Mouse (Mus musculus): ENCODE measurements around the gene Nmnat1. TPM values are rescaled to one million over a fixed set of nuclear protein-coding genes. Genes with fewer than 3 reads are reported as not detected.

The Nmnat1 gene
- 16.2 and 18.8 TPM in 2 replicates for polyA plus RNA-seq (2016; fragmentation: Nextera tagmentation; extraction: Ambion mirVana)

DNA sequence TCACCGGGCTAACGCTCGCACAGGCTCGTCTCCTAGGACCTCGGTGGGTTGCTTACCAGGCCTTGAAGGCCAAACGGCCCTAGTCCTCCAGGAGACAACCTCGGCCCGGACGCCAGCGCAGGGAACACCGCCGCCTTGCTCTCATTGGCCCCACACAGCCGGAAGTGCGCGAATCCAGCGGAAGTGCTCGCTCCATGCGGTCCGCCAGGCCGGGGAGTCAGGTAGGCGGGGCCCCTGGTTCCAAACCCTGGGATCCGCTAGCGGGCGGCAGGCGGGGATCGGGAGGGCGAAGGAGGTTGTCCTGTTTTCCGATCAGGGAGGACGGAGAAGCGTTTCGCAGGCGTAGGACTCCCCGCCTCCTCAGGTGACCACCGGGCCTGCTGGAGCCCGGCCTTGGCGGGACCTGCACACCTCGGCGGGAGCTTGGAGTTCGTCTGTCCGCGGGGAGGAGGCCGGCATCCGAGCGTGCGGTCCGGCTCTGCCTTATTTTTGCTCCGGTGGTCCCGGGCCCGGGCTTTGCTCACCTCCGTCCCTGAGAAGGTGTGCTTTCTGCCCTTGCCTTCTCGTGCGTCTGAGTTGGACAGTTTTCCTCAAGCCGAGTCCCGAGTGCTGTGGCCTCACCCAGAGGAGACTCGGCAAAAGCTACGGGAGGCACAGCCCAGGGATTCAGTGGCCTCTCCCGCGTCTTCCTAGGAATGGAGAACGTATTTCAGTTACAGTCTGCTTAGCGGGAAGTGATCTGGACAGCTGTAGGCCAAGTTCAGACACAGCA is at the start of gene Nmnat1, which contains the start of gene Lzic:
Nmnat1 (minus strand) TSS at position 150 of the 772 bp plus-strand sequence.
Lzic (plus strand) TSS at position 177 of the 772 bp plus-strand sequence.
- DNase-seq (ENCODE audit: low spot score): peak; percentile 97
- H3K4me1 ChIP-seq: peaks cover 31% of the 10 kb centered on the region
- WGBS: under 1% methylated on average over 60 of the region's 60 CpGs
- peaks cover 37% of the 10 kb centered on the region for H3K36me3 ChIP-seq
- H3K27me3 ChIP-seq (ENCODE audit: low read depth, poor library complexity, severe bottlenecking): no peaks in the 10 kb centered on the region
- H3K4me3 ChIP-seq: peak within 1 kb of the TSS; percentile 80
- H3K27ac ChIP-seq (replicated peaks): peak within 1 kb of the TSS; percentile 89
- H3K9me3 ChIP-seq (replicated peaks): no peaks in the 10 kb centered on the region

DNA sequence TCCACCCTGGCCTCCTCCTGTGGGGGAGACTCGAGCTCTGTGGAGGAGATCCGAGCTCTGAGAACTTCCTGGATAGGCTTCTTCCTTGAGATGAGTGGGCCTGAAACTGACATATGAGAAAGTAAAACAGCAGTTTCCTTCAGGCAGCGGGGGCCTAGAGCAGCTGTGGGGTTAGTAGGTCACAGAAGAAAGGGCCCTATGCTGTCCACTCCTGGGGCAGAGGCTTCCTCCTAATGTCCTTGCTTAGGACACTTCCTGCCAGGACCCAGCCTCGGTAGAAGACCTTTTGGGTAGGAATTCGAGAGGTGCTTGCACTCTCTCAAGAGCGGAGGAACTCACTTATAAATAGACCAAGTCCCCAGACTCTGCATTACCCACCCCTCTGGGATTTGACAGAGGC is 44.7 kb upstream of the Nmnat1 start:
- no peak overlapping the region for H3K27ac ChIP-seq (replicated peaks)
- H3K4me3 ChIP-seq: no peak overlapping the region
- H3K9me3 ChIP-seq (replicated peaks): no peaks in the 10 kb centered on the region
- WGBS: 74% methylated on average over 6 of the region's 6 CpGs
- peaks cover 8% of the 10 kb centered on the region; the same call in 1 of the 2 replicates for H3K36me3 ChIP-seq
- no peaks in the 10 kb centered on the region for H3K27me3 ChIP-seq (ENCODE audit: low read depth, poor library complexity, severe bottlenecking)
- DNase-seq (ENCODE audit: low spot score): no peak
- H3K4me1 ChIP-seq: peaks cover 28% of the 10 kb centered on the region

DNA sequence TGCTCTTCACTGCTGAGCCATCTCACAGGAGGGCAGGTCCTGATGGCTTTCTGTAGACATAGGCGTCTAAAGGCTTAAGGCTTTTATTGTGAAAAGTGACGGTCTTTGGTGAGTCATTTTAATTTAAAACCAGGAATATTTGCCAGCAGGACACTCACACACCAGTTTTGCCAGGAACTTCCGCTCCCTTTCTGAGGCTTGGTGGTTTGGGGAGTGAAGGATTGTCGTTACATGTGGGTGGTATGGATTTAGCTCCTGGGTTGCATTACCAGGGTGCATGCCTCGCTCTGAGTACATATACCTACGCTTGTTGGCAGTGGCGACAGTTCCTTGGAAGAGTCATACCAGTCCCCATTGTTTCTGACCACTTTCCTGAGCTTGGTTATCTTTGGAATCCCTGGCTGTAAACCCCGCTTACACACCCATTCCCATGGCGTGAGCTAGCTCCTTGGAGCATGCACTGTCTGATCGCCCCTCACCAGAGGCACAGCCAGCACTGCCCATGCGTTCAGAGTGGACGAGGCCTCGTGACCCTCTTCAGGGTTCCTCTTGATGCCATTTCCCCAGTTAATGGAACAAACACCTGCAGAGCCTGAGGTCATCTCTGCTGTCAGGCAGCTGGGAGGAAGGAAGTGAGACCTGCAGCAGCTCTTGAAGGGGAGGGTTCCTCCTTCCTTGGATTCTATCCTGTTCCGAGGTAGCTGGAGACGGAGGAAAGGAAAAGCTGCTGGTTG is 42.8 kb upstream of the Nmnat1 start:
- H3K9me3 ChIP-seq (replicated peaks): no peaks in the 10 kb centered on the region
- DNase-seq (ENCODE audit: low spot score): no peak
- H3K36me3 ChIP-seq: peaks cover 8% of the 10 kb centered on the region; the same call in 1 of the 2 replicates
- WGBS: 87% methylated on average over 15 of the region's 15 CpGs
- no peaks in the 10 kb centered on the region for H3K27me3 ChIP-seq (ENCODE audit: low read depth, poor library complexity, severe bottlenecking)
- no peak overlapping the region for H3K4me3 ChIP-seq
- H3K27ac ChIP-seq (replicated peaks): no peak overlapping the region
- H3K4me1 ChIP-seq: peaks cover 32% of the 10 kb centered on the region

DNA sequence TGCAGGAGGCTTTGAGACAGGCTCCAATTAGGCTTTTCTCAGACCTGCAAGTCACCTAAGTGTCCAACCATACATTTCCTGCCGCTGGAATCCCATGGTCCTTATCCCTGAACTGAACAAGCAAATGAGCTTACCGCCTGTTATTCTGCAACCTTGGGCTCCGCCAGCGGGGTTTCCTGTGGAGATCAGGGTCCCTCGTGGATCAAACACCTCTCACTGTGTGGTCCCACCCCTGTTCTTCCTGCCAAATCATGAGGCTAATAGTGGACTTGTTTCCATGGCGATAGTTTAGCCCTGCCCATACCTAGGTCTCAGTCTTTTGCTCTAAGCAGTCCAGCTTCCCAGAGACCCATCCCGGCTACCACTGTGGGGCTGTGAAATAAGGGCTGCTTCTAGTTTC is 41.3 kb upstream of the Nmnat1 start:
- H3K27me3 ChIP-seq (ENCODE audit: low read depth, poor library complexity, severe bottlenecking): no peaks in the 10 kb centered on the region
- DNase-seq (ENCODE audit: low spot score): no peak
- 50% methylated on average over 7 of the region's 7 CpGs for WGBS
- H3K4me3 ChIP-seq: no peak overlapping the region
- peaks cover 7% of the 10 kb centered on the region; the same call in 1 of the 2 replicates for H3K36me3 ChIP-seq
- H3K27ac ChIP-seq (replicated peaks): no peak overlapping the region
- H3K9me3 ChIP-seq (replicated peaks): no peaks in the 10 kb centered on the region
- H3K4me1 ChIP-seq: peaks cover 32% of the 10 kb centered on the region

DNA sequence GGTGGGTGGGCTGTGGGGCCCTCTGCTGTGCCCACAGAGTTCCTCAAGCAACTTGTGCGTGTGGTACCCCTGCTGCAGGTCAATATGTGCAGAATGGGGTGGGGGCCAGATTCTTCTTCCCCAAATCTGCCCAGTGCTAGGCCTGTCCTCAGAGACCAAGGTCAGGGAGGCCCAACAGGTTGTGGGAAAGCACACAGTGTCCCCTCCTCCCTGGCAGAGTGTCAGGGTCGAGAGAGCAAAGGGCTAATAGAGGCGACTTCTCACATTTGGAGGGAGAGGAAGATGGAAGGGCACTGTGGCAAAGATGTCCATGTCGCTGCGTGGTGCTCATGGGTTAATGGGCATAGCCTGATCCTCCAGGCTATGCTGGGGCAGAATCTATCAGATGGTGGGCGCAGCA is 40.8 kb upstream of the Nmnat1 start:
- Histone ChIP-seq H3K27me3 (ENCODE audit: low read depth, poor library complexity, severe bottlenecking) (no peaks in the 10 kb centered on the region), H3K4me3 (no peak overlapping the region), H3K9me3 (replicated peaks) (no peaks in the 10 kb centered on the region), H3K4me1 (peaks cover 37% of the 10 kb centered on the region), H3K36me3 (peaks cover 7% of the 10 kb centered on the region; the same call in 1 of the 2 replicates), H3K27ac (replicated peaks) (0 out of 2 replicates have a peak overlapping the region, but pooled peaks have one; percentile 9)
- no peak for DNase-seq (ENCODE audit: low spot score)
- 84% methylated on average over 6 of the region's 6 CpGs for WGBS

DNA sequence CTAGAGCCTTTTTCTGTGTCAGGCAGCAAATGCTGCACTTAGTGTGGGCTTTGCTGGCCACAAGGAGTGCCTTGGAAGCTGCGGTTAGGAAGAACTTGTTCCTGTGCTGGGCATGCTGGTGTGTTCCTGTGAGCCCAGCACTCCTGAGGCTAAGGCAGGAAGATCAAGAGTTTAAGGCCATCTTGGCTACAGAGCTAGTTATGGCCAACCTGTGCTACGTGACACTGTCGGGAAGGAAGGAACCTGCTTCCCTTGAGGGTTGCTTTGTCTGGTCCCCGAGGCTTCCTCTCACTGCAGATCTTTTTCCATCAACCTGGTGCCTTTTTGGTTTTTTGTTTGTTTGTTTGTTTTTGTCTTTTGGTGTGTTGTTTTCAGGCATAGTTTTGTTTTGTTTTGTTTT is 40.2 kb upstream of the Nmnat1 start:
- H3K27ac ChIP-seq (replicated peaks): no peak overlapping the region
- H3K4me3 ChIP-seq: no peak overlapping the region
- 82% methylated on average over 4 of the region's 4 CpGs for WGBS
- no peaks in the 10 kb centered on the region for H3K27me3 ChIP-seq (ENCODE audit: low read depth, poor library complexity, severe bottlenecking)
- peaks cover 38% of the 10 kb centered on the region for H3K4me1 ChIP-seq
- H3K9me3 ChIP-seq (replicated peaks): no peaks in the 10 kb centered on the region
- H3K36me3 ChIP-seq: peaks cover 7% of the 10 kb centered on the region; the same call in 1 of the 2 replicates
- no peak for DNase-seq (ENCODE audit: low spot score)

DNA sequence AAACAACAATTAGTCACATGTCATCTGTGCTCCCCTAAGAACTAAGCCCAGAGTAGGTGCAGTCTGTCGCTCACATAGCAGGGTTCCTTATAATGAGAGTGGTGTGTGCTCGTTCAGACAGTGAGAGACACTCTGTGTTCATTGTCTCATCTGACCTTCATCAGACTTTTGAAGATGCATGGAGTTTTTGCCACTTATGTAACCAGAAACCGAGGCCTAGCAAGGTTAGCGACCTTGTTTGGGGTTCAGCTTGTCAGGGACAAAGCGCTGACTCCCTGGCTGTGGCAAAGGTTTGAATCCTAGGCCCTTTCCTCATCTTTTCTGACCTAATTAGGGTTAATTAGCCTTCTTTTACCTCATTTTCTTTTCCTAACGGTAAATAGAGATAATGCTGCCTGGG is 39.0 kb upstream of the Nmnat1 start:
- no peak overlapping the region for H3K27ac ChIP-seq (replicated peaks)
- H3K4me1 ChIP-seq: peaks cover 42% of the 10 kb centered on the region
- 83% methylated on average over 6 of the region's 6 CpGs for WGBS
- peaks cover 7% of the 10 kb centered on the region; the same call in 1 of the 2 replicates for H3K36me3 ChIP-seq
- no peaks in the 10 kb centered on the region for H3K27me3 ChIP-seq (ENCODE audit: low read depth, poor library complexity, severe bottlenecking)
- H3K4me3 ChIP-seq: no peak overlapping the region
- H3K9me3 ChIP-seq (replicated peaks): no peaks in the 10 kb centered on the region
- DNase-seq (ENCODE audit: low spot score): no peak

DNA sequence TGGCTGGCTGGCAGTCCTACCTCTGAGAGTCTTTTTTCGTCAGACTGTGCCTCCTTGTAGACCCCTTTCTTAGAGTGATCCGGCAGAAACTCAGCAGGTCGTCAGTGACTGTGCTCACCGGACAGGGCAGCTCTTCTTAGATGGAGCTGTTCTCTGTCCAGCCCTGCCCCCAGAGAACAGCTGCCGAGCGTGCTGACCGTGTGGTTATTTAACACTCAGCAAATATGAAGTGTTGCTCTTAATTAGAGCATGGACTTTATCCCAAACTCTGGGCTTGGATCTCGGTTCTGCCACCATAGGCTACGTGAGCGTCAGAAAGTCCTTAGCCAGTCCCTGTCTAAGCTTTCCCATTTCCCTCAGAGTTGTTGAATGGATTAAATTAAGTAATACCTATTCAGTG is 36.3 kb upstream of the Nmnat1 start:
- 80% methylated on average over 10 of the region's 10 CpGs for WGBS
- H3K9me3 ChIP-seq (replicated peaks): no peaks in the 10 kb centered on the region
- no peak overlapping the region for H3K4me3 ChIP-seq
- H3K27me3 ChIP-seq (ENCODE audit: low read depth, poor library complexity, severe bottlenecking): no peaks in the 10 kb centered on the region
- no peak for DNase-seq (ENCODE audit: low spot score)
- no peak overlapping the region for H3K27ac ChIP-seq (replicated peaks)
- H3K4me1 ChIP-seq: peaks cover 45% of the 10 kb centered on the region
- peaks cover 7% of the 10 kb centered on the region; the same call in 1 of the 2 replicates for H3K36me3 ChIP-seq

DNA sequence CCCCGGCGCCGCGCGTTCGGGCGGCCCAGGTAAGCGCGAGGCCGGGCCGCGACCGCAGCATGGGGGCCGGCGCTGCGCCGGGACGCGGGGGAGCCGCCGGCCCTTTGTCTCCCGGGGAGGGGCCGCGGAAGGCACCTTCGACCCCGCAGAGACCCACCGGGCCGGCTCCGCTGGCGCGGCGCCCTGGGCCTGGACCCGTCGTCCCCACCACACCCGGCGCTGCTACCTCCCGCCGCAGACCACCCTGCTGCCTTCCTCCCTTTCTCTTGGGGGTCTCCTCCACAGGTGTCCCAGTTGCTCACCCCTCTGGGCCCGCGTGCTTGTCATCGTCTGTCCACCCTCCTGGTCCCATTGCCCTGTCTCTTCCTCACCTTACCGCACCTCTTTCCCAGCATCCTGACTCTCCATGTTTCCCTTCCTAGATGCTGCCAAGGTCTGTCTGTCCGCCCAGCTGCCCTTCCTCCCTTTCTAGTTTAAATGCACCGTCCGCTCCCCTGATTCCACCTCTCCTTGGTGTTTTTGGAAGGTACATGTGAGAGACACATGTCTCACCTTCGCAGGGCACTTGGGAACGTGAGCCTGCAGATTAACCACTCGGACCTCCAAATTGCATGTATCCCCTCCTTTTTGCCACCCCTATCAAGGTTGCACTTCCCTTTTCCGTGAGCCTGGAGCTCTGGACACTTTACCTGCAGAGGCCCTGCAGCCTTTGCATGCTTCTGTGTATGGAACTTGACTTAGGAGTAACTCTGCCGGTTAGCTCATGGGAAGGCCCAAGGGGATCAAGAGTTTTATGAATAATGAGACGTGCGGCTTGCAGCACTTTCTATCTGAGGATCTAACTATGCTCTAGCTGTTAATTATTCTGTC is 33.6 kb upstream of the Nmnat1 start:
- 4% methylated on average over 52 of the region's 52 CpGs for WGBS
- peak; percentile 36 for DNase-seq (ENCODE audit: low spot score)
- H3K4me3 ChIP-seq: peak overlapping the region; percentile 89

DNA sequence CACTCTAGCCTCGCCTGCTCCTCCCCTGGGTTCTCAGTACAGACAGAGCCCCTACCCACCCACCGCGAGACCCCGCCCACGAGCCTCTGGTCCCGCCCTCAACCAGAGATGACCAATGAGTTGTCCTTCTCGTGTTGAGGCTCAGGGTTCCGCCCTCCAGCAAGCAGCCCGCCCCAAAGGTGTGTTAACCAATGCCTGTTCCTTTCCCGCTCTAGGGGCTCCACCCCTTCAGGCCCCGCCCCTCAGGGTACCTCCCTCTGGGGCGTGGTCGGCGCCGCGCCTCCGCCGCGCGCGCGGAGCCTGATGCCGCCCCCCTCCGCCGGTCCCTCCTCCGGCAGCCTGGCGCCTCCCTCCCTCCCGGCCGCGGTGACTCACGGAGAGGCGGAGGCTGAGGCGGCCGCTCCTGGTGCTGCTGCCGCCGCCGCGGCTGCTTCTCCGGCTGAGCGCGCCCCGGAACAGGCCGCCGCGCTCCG is 32.9 kb upstream of the Nmnat1 start, which contains the start of gene Ctnnbip1:
Ctnnbip1 (plus strand) TSS at position 369 of the 473 bp plus-strand sequence.
- under 1% methylated on average over 44 of the region's 46 CpGs for WGBS
- Histone ChIP-seq H3K36me3 (no peaks in the 10 kb centered on the region), H3K4me1 (peaks cover 25% of the 10 kb centered on the region), H3K4me3 (peak within 1 kb of the TSS; percentile 89), H3K27ac (replicated peaks) (peak within 1 kb of the TSS; percentile 89), H3K27me3 (ENCODE audit: low read depth, poor library complexity, severe bottlenecking) (no peaks in the 10 kb centered on the region), H3K9me3 (replicated peaks) (no peaks in the 10 kb centered on the region)
- DNase-seq (ENCODE audit: low spot score): peak; percentile 97

More for the DNA sequence above, 33.6 kb upstream of the Nmnat1 start:
- H3K4me1 ChIP-seq: peaks cover 28% of the 10 kb centered on the region
- H3K9me3 ChIP-seq (replicated peaks): no peaks in the 10 kb centered on the region
- H3K27me3 ChIP-seq (ENCODE audit: low read depth, poor library complexity, severe bottlenecking): no peaks in the 10 kb centered on the region
- H3K27ac ChIP-seq (replicated peaks): peak overlapping the region; percentile 89
- H3K36me3 ChIP-seq: 0 out of 2 replicates have a peak, but pooled peaks cover under 1% of the 10 kb centered on the region

DNA sequence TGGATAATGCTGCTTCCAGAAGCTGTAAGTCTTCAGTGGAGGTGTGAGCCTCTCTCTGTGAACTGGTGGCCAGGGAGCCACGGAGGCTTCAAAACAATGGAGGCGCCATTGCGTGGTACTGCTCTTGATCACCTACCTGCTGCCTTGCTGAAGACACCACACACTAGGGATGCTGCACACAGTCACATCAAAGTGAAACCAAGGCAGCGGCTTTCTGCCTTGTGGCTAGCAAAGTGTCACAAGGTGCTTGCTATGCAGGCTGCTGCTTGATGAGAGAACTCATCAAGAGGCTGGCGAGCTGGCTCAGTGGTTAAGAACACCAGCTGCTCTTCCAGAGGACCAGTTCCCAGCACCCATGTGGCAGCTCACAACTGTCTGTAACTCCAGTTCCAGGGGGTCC is 30.7 kb upstream of the Nmnat1 start:
- H3K9me3 ChIP-seq (replicated peaks): no peaks in the 10 kb centered on the region
- no peaks in the 10 kb centered on the region for H3K27me3 ChIP-seq (ENCODE audit: low read depth, poor library complexity, severe bottlenecking)
- WGBS: 93% methylated on average over 5 of the region's 5 CpGs
- H3K4me1 ChIP-seq: peaks cover 19% of the 10 kb centered on the region
- H3K36me3 ChIP-seq: no peaks in the 10 kb centered on the region
- H3K27ac ChIP-seq (replicated peaks): no peak overlapping the region
- no peak overlapping the region for H3K4me3 ChIP-seq
- no peak for DNase-seq (ENCODE audit: low spot score)

DNA sequence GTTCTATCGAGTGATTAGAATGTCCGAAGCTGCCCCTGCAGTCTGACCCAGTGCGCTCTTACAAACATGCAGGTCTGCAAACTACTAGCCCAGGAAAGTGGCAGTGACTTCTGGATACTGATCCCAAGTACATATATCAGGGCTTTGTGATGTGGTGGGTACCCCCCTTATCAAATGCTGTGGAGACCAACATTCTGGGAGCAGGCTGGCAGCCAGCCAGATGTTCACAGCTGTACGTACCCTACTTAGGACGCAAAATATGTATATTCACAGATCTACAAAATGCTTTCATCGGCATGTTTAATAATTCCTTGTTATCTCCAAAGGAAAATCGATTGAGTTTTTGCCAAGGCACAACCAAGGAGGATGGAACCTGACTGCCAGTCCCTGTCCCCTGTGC is 27.1 kb upstream of the Nmnat1 start:
- Histone ChIP-seq H3K27me3 (ENCODE audit: low read depth, poor library complexity, severe bottlenecking) (no peaks in the 10 kb centered on the region), H3K36me3 (no peaks in the 10 kb centered on the region), H3K4me3 (no peak overlapping the region), H3K27ac (replicated peaks) (no peak overlapping the region), H3K4me1 (no peaks in the 10 kb centered on the region), H3K9me3 (replicated peaks) (no peaks in the 10 kb centered on the region)
- 91% methylated on average over 7 of the region's 7 CpGs for WGBS
- no peak for DNase-seq (ENCODE audit: low spot score)
